Mouse (Mus musculus) Muller cell, postnatal 12 days (primary cell): ENCODE results near the gene Krt4.

ENCODE experiments used
- DNase-seq: peaks from one replicate; pipeline ENCODE4 v3.0.0-alpha.2; 2015; ENCODE audit errors: inconsistent ontology term

The Krt4 gene

GRCm38 (mm10) chr15:101895216-101895615 lies 29.3 kb downstream of the Krt4 start:
- no peak for DNase-seq

GRCm38 (mm10) chr15:101892820-101893219 lies 31.7 kb downstream of the Krt4 start, which contains the start of gene Krt76:
TSS of gene Krt76 (minus strand) at chr15:101892920.
- DNase-seq = no peak

- peak; percentile 16 for DNase-seq
Measured at GRCm38 (mm10) chr15:101879776-101880175, 44.8 kb downstream of the Krt4 start.

- DNase-seq = no peak
Measured at GRCm38 (mm10) chr15:101878041-101878440, 46.5 kb downstream of the Krt4 start.

- no peak for DNase-seq
Measured at GRCm38 (mm10) chr15:101874383-101874782, 50.2 kb downstream of the Krt4 start.

GRCm38 (mm10) chr15:101873231-101873630 lies 51.3 kb downstream of the Krt4 start:
- no peak for DNase-seq

- DNase-seq = no peak
Measured at GRCm38 (mm10) chr15:101869431-101869830, 55.1 kb downstream of the Krt4 start, which contains the start of gene Krt77. TSS of gene Krt77 (minus strand) at chr15:101869705.
